Mouse (Mus musculus): Measurements from ENCODE around the gene Ubr2. TPM values are rescaled to one million over a fixed set of nuclear protein-coding genes. Genes with fewer than 3 reads are reported as not detected.

The Ubr2 gene
- polyA plus RNA-seq, 1 experiment, result 25.3 TPM

- H3K4me3 ChIP-seq (ENCODE audit: insufficient read depth, low read depth, low read length), result peak within 1 kb of the TSS; percentile 98
- H3K27ac ChIP-seq (ENCODE audit: insufficient read depth, low read depth, low read length), result peak within 1 kb of the TSS; percentile 98
- peak; percentile 98 for DNase-seq
- no peaks in the 10 kb centered on the region for H3K36me3 ChIP-seq (ENCODE audit: control insufficient read depth, insufficient read depth, low read length)
- TF ChIP-seq POLR2A (IDR thresholded peaks at IDR 0.05; ENCODE audit: low read depth, low read length) (peak; percentile 92), CTCF (conservative IDR thresholded peaks at IDR 0.05; ENCODE audit: insufficient read depth, insufficient read length, low read depth, low read length) (no peak)
- WGBS, result under 1% methylated on average over 40 of the region's 40 CpGs
- no peaks in the 10 kb centered on the region for H3K27me3 ChIP-seq (replicated peaks; ENCODE audit: control insufficient read depth, insufficient read depth, low read length)
- H3K4me1 ChIP-seq (ENCODE audit: control insufficient read depth, insufficient read depth, low read length), result peaks cover 13% of the 10 kb centered on the region
Measured at GRCm38 (mm10) chr17:46890116-46890815, 120.1 kb downstream of the Ubr2 start, which contains the start of gene Tbcc. Tbcc (plus strand) TSS chr17:46890684.

- H3K36me3 ChIP-seq (ENCODE audit: control insufficient read depth, insufficient read depth, low read length), result no peaks in the 10 kb centered on the region
- H3K27ac ChIP-seq (ENCODE audit: insufficient read depth, low read depth, low read length), result peak overlapping the region; percentile 98
- under 1% methylated on average over 44 of the region's 44 CpGs for WGBS
- DNase-seq, result peak; percentile 93
- TF ChIP-seq POLR2A (IDR thresholded peaks at IDR 0.05; ENCODE audit: low read depth, low read length) (no peak), CTCF (conservative IDR thresholded peaks at IDR 0.05; ENCODE audit: insufficient read depth, insufficient read length, low read depth, low read length) (0 out of 2 replicates have a peak, but pooled peaks have one; percentile 5)
- peaks cover 13% of the 10 kb centered on the region for H3K4me1 ChIP-seq (ENCODE audit: control insufficient read depth, insufficient read depth, low read length)
- H3K27me3 ChIP-seq (replicated peaks; ENCODE audit: control insufficient read depth, insufficient read depth, low read length), result no peaks in the 10 kb centered on the region
- H3K4me3 ChIP-seq (ENCODE audit: insufficient read depth, low read depth, low read length), result peak overlapping the region; percentile 98
Measured at GRCm38 (mm10) chr17:46889450-46890084, 120.8 kb downstream of the Ubr2 start.

GRCm38 (mm10) chr17:46888511-46889212 is 121.7 kb downstream of the Ubr2 start:
- peak; percentile 89 for TF ChIP-seq CTCF (conservative IDR thresholded peaks at IDR 0.05; ENCODE audit: insufficient read depth, insufficient read length, low read depth, low read length)
- TF ChIP-seq POLR2A (IDR thresholded peaks at IDR 0.05; ENCODE audit: low read depth, low read length), result no peak
- 33% methylated on average over 16 of the region's 16 CpGs for WGBS
- H3K4me1 ChIP-seq (ENCODE audit: control insufficient read depth, insufficient read depth, low read length), result peaks cover 14% of the 10 kb centered on the region
- no peak overlapping the region for H3K4me3 ChIP-seq (ENCODE audit: insufficient read depth, low read depth, low read length)
- DNase-seq, result peak; percentile 79
- no peaks in the 10 kb centered on the region for H3K36me3 ChIP-seq (ENCODE audit: control insufficient read depth, insufficient read depth, low read length)
- H3K27me3 ChIP-seq (replicated peaks; ENCODE audit: control insufficient read depth, insufficient read depth, low read length), result no peaks in the 10 kb centered on the region
- H3K27ac ChIP-seq (ENCODE audit: insufficient read depth, low read depth, low read length), result no peak overlapping the region; the same call in 1 of the 2 replicates

GRCm38 (mm10) chr17:46885910-46886643 is 124.3 kb downstream of the Ubr2 start:
- H3K4me1 ChIP-seq (ENCODE audit: control insufficient read depth, insufficient read depth, low read length), result peaks cover 6% of the 10 kb centered on the region; the same call in 1 of the 2 replicates
- no peak overlapping the region for H3K4me3 ChIP-seq (ENCODE audit: insufficient read depth, low read depth, low read length)
- TF ChIP-seq CTCF (conservative IDR thresholded peaks at IDR 0.05; ENCODE audit: insufficient read depth, insufficient read length, low read depth, low read length) (no peak), POLR2A (IDR thresholded peaks at IDR 0.05; ENCODE audit: low read depth, low read length) (no peak)
- H3K27ac ChIP-seq (ENCODE audit: insufficient read depth, low read depth, low read length), result no peak overlapping the region
- H3K36me3 ChIP-seq (ENCODE audit: control insufficient read depth, insufficient read depth, low read length), result no peaks in the 10 kb centered on the region
- 77% methylated on average over 17 of the region's 17 CpGs for WGBS
- DNase-seq, result no peak
- no peaks in the 10 kb centered on the region for H3K27me3 ChIP-seq (replicated peaks; ENCODE audit: control insufficient read depth, insufficient read depth, low read length)

- H3K4me1 ChIP-seq (ENCODE audit: control insufficient read depth, insufficient read depth, low read length), result peaks cover 6% of the 10 kb centered on the region; the same call in 1 of the 2 replicates
- no peaks in the 10 kb centered on the region for H3K27me3 ChIP-seq (replicated peaks; ENCODE audit: control insufficient read depth, insufficient read depth, low read length)
- H3K27ac ChIP-seq (ENCODE audit: insufficient read depth, low read depth, low read length), result no peak overlapping the region
- no peak overlapping the region for H3K4me3 ChIP-seq (ENCODE audit: insufficient read depth, low read depth, low read length)
- H3K36me3 ChIP-seq (ENCODE audit: control insufficient read depth, insufficient read depth, low read length), result no peaks in the 10 kb centered on the region
- TF ChIP-seq CTCF (conservative IDR thresholded peaks at IDR 0.05; ENCODE audit: insufficient read depth, insufficient read length, low read depth, low read length), result no peak
- TF ChIP-seq POLR2A (IDR thresholded peaks at IDR 0.05; ENCODE audit: low read depth, low read length), result no peak
- DNase-seq, result no peak
- WGBS, result 86% methylated on average over 11 of the region's 11 CpGs
Measured at GRCm38 (mm10) chr17:46885218-46885909, 125.0 kb downstream of the Ubr2 start.

- 94% methylated on average over 6 of the region's 6 CpGs for WGBS
- no peak overlapping the region for H3K4me3 ChIP-seq (ENCODE audit: insufficient read depth, low read depth, low read length)
- no peaks in the 10 kb centered on the region for H3K27me3 ChIP-seq (replicated peaks; ENCODE audit: control insufficient read depth, insufficient read depth, low read length)
- no peak for DNase-seq
- H3K4me1 ChIP-seq (ENCODE audit: control insufficient read depth, insufficient read depth, low read length), result peaks cover 9% of the 10 kb centered on the region; the same call in 1 of the 2 replicates
- TF ChIP-seq CTCF (conservative IDR thresholded peaks at IDR 0.05; ENCODE audit: insufficient read depth, insufficient read length, low read depth, low read length), result no peak
- TF ChIP-seq POLR2A (IDR thresholded peaks at IDR 0.05; ENCODE audit: low read depth, low read length), result no peak
- H3K27ac ChIP-seq (ENCODE audit: insufficient read depth, low read depth, low read length), result no peak overlapping the region
- no peaks in the 10 kb centered on the region for H3K36me3 ChIP-seq (ENCODE audit: control insufficient read depth, insufficient read depth, low read length)
Measured at GRCm38 (mm10) chr17:46884766-46885165, 125.6 kb downstream of the Ubr2 start.
